Mouse (Mus musculus): ENCODE measurements around the gene Tmprss9.

GRCm38 (mm10) chr10:80931695-80932094 lies 60.0 kb downstream of the Tmprss9 start:
- TF ChIP-seq CTCF (IDR thresholded peaks at IDR 0.05; ENCODE audit: extremely low read depth, insufficient read length, insufficient replicate concordance, low read depth, low read length) (no peak), POLR2A (IDR thresholded peaks at IDR 0.05; ENCODE audit: low read depth, low read length) (no peak)
